Mouse (Mus musculus): ENCODE data around the gene Pphln1.

The Pphln1 gene

DNA sequence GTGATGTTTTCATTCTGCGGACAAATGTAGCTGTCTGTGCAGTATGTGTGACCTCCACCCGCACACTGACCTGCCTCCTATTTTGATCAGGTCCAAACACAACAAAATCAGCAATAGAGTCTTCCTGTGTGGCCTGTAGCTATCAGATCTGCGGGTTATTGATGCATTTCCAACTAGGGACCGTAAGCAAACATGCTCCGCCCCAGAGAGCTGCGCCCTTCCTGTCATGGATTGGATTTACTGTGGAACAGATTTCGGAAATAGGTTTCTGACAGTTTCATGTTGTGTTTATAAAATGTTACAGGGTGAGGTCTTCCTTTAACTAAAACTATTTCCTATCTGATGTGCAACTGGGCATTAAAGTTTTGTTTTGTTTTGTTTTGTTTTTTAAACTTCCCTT is 87.9 kb downstream of the Pphln1 start:
- in situ Hi-C loops (cut with MboI; ENCODE audit: unreplicated experiment in 2 of 2), result no loop called here

DNA sequence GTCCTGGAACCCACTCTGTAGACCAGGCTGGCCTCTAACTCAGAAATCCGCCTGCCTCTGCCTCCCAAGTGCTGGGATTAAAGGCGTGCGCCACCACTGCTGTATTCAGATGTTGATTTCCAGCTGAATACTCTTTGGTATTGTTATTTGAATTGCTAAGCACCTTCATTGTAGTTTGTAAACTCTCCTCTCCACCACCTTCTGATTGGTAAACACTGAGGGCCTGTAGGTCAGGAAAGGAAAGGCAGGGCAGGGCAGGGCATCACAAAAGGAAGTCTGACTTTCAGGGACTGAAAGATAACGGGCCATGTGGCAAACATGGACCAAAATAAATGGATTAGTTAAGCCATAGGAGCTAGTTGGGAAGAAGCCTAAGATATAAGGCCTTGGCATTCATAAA is 91.4 kb downstream of the Pphln1 start:
- in situ Hi-C loops (cut with MboI; ENCODE audit: unreplicated experiment in 2 of 2), result no loop called here

DNA sequence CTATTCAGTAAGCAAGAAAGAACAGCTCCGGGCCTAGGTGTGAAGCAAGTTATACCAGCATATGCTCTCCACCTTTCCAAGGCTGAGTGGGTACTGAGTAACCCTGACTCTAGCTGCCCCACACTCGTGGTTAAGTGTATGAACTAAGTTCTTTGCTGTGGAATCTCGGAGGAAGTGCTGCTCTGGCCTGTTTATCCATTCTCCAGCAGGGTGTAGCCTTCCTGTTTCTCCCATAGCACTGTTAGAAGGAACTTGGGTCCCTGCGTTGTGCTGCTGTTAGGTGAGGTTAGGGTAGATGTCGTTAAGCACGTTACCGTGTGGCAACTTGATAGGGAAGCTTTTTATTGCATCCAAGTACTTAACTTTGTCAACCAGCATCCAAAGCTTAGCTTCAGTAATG is 96.5 kb downstream of the Pphln1 start:
- in situ Hi-C loops (cut with MboI; ENCODE audit: unreplicated experiment in 2 of 2), result no loop called here

DNA sequence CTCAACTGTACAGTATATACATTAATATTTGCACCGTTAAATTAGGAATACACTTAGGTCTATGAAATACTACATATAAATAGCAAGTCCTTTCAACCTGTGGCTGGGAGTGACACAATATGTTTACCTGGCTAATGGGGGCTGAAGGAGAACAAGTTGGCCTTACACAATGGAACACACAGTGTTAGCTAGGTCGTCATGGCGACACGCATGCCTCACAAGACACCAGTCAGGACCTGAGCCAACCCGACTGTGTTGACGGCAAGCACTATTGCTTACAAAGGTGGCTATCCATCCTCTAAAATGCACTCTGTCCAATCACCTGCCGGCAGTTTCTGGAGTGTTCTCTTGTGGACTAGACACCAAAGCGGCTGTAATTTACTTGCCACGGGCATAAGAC is 101.7 kb downstream of the Pphln1 start:
- in situ Hi-C loops (cut with MboI; ENCODE audit: unreplicated experiment in 2 of 2), result loop anchor here (25.0 kb wide), 1 partner anchor 1012 kb away; no protein-coding TSS in a partner anchor

DNA sequence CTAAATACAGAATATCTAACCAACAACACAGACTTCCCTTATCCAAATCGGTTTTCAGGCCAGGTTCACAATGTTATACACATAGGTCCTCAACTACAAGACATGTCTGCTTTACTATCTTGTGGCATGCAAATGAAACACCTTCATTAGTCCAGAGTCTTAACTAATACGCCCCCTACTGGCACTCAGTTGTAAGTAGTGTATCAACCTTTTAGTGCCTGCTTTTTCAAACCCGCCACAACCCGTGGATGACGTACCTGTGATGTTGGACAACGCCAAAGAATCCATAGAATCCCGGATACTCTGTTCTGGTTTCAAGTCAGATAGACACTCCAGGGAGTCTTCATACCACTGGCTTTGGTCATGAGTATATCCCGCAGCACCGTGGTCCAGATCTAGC is 104.6 kb downstream of the Pphln1 start:
- in situ Hi-C loops (cut with MboI; ENCODE audit: unreplicated experiment in 2 of 2), result loop anchor here (25.0 kb wide), 1 partner anchor 1010 kb away; no protein-coding TSS in a partner anchor

DNA sequence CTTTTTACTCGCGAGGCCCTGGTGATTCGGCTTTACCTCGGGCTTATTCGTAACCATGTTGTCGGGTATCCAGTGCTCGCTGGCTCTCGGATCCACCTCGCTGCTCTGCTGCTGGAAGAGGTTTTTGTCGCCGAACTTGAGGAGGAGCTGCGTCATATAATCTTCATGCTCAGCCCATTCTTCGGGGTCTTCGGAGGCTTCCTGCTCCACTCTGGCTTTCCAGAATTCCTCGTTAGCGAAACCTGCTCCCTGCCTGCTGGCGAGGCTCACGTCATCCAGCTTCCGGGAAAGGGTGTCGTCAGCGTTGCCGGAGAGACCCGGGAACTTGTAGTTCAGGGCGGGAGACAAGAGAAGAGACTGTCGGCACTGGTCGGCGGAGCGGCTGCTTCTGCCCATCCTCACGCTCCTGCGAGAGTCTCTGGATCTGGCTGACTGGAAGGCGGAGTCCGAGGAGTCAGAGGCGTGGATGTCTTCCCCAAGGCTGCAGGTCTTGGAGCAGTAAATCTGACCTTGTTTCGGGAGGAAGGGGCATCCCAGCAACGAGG is 105.1 kb downstream of the Pphln1 start:
- in situ Hi-C loops (cut with MboI; ENCODE audit: unreplicated experiment in 2 of 2), result loop anchor here (25.0 kb wide), 1 partner anchor 1009 kb away; no protein-coding TSS in a partner anchor

DNA sequence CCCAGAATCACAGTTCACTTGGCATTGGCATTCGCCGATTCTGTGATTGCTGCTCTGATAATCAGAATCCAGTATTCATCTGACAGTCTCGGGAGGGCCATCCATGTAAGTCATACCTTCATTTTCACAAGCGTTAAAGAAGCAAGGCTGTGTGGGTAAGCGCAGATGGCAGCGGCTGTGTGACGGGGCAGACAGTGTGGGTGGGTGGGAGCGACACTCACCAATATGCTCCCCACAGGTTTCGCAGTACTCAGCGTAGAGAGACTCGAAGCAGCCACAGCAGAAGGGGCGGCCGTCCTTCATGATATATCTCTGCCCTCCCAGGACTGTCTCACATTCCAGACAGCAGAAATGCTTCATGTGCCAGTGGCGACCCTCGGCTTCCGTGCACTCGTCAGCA is 106.7 kb downstream of the Pphln1 start:
- in situ Hi-C loops (cut with MboI; ENCODE audit: unreplicated experiment in 2 of 2), result loop anchor here (25.0 kb wide), 1 partner anchor 1007 kb away; no protein-coding TSS in a partner anchor

DNA sequence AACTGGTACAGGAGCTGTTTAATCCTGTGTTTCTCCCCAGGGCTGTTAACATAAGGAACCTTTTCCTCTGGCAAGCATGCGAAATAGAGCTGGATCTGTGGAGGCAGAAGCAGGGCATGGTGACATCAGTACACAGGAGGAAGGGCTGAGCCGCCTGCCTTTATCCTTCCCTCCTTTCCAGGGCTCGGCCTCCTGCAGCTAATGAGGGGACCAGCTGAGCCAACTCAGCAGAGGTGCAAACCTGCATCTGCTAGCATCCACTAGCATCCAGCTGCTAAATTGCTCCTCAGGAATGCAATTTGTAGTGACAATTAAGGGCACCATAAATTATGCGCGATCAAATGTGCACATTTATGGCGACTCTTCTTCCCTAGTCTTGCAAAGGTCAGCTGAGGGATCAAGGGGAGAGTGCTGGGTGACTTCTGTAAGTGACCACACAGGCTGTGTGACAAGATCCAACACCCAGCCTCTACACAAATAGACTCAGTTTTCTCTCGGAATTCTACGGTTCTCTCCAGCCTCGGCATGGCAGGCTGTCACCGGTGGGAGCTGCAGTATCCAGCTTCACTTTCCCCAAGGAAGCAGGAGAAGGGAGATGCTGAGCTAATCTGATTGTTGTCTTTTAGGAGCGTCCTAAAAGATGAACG is 112.7 kb downstream of the Pphln1 start:
- in situ Hi-C loops (cut with MboI; ENCODE audit: unreplicated experiment in 2 of 2), result loop anchor here (25.0 kb wide), 1 partner anchor 1001 kb away; no protein-coding TSS in a partner anchor

DNA sequence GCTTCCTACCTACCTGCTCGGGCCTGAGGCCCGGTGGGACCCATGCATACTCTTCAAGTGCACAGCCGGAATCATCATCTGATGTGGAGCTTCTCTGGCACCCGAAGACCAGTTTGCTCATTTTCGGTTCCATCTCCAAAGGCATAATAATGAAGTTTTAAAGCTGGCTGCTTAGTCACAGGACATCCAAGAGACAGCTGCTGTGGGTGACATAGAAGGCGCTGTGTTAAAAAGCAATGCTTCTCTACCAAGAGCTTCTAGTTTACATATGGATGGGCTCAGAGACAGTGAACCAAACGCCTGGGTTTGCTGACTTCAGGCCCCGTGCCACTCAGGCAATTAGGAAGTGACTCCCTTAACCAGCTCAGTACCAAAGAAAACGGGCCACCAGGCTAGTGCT is 114.3 kb downstream of the Pphln1 start:
- in situ Hi-C loops (cut with MboI; ENCODE audit: unreplicated experiment in 2 of 2), result loop anchor here (25.0 kb wide), 1 partner anchor 1000 kb away; no protein-coding TSS in a partner anchor

DNA sequence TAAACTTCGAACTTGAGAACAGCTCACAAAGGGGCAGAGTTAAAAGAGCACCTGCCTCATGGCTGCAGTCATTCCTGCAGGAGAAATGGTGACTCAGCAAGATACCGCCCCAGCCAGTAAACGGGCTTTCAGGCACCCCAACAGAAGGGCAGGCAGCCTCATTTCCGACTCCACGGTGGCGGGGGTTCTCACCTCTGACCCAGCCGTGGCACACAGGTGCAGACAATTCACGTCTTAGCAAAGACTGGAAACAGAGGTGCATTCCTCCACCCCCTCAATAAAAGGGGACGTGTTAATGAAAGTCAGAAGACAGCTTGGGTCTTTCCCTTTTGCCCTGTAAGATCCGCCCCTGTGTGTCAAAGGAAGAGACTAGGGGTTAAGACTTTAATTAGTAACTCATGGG is 115.8 kb downstream of the Pphln1 start:
- in situ Hi-C loops (cut with MboI; ENCODE audit: unreplicated experiment in 2 of 2), result loop anchor here (25.0 kb wide), 1 partner anchor 998 kb away; no protein-coding TSS in a partner anchor

DNA sequence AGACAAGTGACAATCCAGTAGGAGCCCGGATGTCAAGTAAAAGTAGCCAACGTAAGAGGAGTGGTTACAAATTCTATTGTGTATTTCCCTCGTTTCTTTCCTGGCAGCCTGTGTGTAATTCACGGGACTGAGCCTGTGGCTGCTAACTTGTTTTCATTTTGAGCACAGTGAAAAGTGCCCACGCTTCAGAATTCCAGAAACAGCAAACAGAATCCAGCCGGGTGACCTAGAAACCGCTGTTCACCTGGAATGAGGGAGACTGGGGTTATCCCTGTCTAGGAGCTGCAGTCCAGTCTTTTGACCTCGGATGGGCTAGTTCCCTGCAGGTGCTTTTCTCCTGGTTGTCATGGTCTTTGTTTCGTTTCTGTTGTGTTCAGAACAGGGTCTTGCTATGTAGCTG is 117.2 kb downstream of the Pphln1 start:
- in situ Hi-C loops (cut with MboI; ENCODE audit: unreplicated experiment in 2 of 2), result loop anchor here (25.0 kb wide), 1 partner anchor 997 kb away; no protein-coding TSS in a partner anchor

DNA sequence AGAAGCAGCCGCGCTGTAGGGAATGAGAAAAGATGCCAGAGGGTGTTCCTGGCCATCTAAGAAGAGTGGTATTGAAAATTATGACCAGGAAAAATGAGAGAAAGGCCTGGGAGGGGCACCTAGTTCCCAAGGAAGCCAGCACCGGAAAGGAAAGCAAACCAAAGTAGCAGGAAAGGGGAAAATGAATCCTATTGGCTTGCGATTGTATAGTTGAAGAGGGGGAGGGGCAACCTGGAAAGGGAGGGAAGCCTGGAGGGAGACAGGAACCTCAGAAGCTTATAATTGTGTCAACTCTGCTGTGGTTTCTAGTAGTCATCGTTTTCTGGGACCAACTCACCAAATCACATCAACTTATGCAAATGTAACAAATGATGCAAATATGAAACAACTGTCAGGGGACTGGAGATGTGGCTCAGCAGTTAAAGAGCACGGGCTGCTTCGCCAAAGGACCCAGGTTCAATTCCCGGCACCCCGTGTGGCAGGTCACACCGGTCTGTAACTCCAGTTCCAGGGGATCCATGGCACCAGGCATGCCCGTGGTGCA is 118.9 kb downstream of the Pphln1 start:
- in situ Hi-C loops (cut with MboI; ENCODE audit: unreplicated experiment in 2 of 2), result loop anchor here (25.0 kb wide), 1 partner anchor 995 kb away; no protein-coding TSS in a partner anchor

DNA sequence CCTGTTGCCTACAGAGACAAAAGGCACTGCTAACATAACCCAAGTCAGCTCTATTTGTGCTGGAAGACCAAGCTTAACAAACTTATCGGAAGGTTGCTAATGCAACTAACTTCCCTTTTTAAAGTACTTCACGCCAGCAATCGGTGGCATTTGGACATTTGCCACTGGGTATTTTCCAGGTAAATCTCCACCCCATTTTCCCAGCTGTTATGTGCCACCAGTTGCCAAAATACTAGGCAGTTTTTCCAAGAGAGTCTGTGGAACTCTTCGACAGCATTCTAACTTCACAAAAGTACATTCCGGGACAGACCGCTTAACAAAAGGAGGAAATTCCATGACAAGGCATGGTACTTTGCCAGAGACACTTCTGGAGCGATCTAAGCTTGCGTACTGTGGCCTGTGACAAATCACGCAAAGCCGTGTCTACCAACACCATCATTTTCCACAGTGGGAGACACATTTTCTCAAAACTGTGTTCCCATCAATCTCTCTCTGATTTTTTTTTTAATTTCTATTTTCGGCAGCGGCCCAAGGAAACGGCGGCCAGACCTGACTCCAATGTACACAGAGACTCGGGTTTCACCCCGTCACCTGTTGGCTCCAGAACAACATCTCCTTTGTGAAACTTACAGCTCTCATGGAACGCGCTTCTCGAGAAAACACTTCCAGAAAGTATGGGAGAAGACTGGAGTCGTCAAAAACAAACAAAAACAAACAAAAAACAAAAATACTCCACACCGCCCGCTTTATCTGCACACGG is 120.2 kb downstream of the Pphln1 start:
- in situ Hi-C loops (cut with MboI; ENCODE audit: unreplicated experiment in 2 of 2), result loop anchor here (25.0 kb wide), 1 partner anchor 994 kb away; no protein-coding TSS in a partner anchor

DNA sequence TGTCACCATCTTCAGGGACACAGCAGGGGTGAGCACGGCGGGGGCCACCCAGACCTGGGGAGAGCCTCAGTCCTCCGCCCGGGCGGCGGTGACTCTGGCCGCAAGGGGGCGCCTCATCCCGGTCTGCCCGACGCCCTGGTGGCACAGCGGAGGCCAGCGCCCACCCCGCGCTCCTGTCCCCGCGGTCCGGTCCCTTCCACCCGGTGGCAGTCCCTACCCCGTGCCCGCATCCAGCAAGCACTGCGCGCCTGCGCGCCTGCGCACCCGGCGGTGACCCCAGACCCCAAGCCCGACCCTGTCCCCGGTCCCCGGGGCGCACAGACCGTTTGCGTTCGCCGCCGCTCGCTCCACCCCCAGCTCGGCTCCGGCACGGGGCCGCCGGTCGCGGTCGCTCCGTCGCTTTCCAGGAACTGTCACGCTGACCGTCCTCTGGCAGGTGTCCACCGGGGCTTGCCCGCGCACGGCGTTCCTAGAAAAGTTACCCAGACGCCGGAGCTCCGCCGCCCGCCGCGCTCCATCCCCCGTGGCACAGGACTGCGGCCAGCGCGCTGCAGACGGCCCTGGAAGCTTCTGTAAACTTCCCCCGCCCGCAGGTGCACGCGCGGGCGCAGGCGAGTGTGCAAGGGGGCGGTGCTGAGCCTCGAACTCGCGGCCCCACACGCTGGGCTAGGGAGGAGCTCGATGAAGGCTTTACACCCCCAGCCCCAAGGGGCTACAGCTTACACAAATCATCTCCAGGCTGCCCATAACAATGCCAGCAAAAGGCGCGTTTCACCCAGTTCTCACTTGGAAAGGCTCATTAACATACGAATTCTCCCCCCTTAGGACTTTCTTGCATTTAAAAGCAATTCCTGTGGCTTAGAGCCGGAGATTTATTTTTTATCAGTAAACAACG is 121.0 kb downstream of the Pphln1 start:
- in situ Hi-C loops (cut with MboI; ENCODE audit: unreplicated experiment in 2 of 2), result loop anchor here (25.0 kb wide), 1 partner anchor 993 kb away; no protein-coding TSS in a partner anchor

DNA sequence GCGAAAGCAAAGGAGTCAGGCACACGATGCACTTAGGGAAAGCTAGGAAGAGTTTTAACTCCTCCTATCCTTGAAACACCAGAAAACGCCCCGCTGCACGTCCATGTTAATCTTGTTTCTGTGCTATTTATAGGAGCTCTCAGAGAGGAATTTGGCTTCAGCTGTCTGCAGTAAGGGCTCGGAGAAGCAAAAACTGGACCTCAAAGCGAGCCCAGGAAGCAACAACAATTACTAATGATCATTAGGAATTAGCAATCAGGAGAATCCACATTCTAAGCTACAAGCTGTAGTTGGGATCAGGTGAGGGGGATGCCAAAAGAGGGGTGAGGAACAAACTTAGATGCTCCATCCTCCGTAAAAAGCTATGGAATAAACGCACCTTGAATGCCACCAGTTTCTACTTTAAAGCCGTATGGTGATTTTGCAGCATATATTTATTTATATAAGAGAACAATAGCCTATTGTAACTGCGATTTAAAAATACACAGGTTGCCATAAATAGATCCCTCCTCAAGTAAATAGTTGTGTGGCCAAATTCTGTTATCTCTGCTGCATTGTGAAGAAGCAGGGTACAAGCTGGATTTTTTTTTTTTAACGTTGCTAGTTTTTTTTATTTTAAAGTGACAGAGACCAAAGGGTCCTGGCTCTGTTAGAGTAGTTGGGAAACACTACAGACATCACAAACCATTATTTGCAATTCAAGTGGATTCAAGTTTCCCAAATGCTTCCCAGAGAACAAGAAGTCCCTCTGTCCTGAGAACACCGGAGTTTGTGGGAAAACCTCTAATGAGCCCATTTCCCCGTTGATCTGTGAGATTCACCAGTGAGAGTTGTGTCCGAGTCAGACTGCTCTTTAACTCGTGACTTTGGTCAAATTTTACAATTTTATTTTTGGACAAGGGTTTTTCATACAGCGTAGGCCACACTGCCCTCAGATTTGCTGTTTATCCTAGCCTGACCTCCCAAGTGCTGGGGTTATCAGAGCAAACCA is 122.0 kb downstream of the Pphln1 start:
- in situ Hi-C loops (cut with MboI; ENCODE audit: unreplicated experiment in 2 of 2), result loop anchor here (25.0 kb wide), 1 partner anchor 992 kb away; no protein-coding TSS in a partner anchor

DNA sequence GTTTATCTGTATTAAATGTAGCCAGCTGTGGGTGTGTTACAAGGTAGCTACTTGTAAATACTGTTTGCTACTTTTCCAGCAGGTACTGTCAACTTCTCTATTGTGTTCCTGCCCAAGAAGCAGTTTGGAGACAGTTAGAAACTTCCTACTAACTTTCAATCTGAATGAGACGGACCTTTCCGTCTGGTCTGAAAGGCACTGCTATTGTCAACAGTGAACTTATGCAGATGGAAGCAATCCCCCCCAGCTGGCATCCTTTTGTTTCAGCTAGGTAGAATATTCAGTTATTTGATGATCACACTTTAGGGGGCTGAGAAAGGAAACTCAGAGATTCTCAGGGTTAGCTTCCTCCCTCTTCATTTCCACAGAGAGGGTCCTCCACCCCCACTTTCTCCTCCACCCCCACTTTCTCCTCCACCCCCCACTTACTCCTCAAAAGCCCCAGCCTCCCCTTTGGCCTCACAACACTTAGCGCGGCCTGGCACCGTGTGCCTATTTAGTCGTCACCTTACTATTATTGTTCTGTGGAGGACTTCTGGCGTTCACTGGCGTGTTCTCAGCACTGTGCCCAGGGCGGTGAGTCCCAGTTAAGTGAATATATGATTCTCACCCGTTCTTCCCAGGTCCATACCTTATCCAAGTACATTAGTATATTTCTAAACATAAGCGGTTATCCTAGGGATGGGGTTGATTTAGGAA is 123.1 kb downstream of the Pphln1 start:
- in situ Hi-C loops (cut with MboI; ENCODE audit: unreplicated experiment in 2 of 2), result loop anchor here (25.0 kb wide), 1 partner anchor 991 kb away; no protein-coding TSS in a partner anchor

DNA sequence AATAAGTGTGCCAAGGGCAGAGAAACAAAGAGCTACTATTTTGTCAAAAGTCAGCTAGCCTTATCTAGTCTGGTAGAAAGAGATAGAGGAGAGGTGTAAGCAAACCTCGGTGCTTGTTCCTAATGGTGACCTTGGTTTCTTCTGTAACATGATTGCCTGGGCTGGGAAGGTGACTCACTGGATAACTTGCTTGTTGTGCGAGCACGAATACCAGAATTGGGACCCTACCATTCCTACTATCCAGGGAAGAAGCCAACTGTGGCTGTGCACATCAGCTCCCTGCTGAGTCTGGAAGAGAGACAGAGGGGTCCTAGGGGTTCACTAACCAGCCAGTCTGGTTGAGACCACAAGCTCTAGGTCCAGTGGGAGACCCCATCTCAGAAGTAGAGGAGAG is 123.6 kb downstream of the Pphln1 start:
- in situ Hi-C loops (cut with MboI; ENCODE audit: unreplicated experiment in 2 of 2), result loop anchor here (25.0 kb wide), 1 partner anchor 991 kb away; no protein-coding TSS in a partner anchor

All from v-Abl transformed pro-B cells (cell line).